Mouse (Mus musculus) ES-E14 (cell line): Measurements from ENCODE around the gene Fam83e. TPM values are rescaled to one million over a fixed set of nuclear protein-coding genes. Genes with fewer than 3 reads are reported as not detected.
A peak's percentile ranks its signal among the peaks of the same experiment; 100 is the strongest.

Source experiments
- DNase-seq: peaks from one replicate; pipeline ENCODE4 v3.0.0-alpha.2; 2013; ENCODE audit warnings: low read depth, low spot score
- H3K27ac ChIP-seq: 2 replicates; pipeline ENCODE4 v1.5.1; 2012; ENCODE audit warnings: low read depth, mild to moderate bottlenecking, low read length, moderate library complexity, mixed read lengths; ENCODE audit not compliant: poor library complexity, insufficient read depth, severe bottlenecking
- H3K36me3 ChIP-seq: 2 replicates; pipeline ENCODE4 v1.6.1; 2012; ENCODE audit warnings: mild to moderate bottlenecking, low read length, moderate library complexity, mixed read lengths; ENCODE audit not compliant: control insufficient read depth, poor library complexity, insufficient read depth, severe bottlenecking
- H3K4me1 ChIP-seq, 2 experiments: fragments of 150-350 bp in 1 of 2; sonication (generic) in 1 of 2; 2 replicates each; pipeline ENCODE4 v1.6.1; 2012; ENCODE audit warnings: low read length in 2 of 2, mild to moderate bottlenecking in 1 of 2, mixed read lengths in 1 of 2; ENCODE audit not compliant: control insufficient read depth in 2 of 2, insufficient read depth in 2 of 2, poor library complexity in 1 of 2
- H3K4me3 ChIP-seq, 2 experiments: fragments of 150-350 bp in 1 of 2; sonication (generic) in 1 of 2; 2 replicates each; pipeline ENCODE4 v1.5.1; 2012; ENCODE audit warnings: low read length in 2 of 2, low read depth in 1 of 2, mild to moderate bottlenecking in 1 of 2, mixed read lengths in 1 of 2; ENCODE audit not compliant: insufficient read depth in 1 of 2, poor library complexity in 1 of 2, severe bottlenecking in 1 of 2
- H3K9ac ChIP-seq: 2 replicates; pipeline ENCODE4 v1.6.1; 2012; ENCODE audit warnings: low read depth, mild to moderate bottlenecking, low read length, mixed read lengths; ENCODE audit not compliant: poor library complexity, insufficient read depth, severe bottlenecking
- H3K9me3 ChIP-seq: fragments of 150-350 bp; sonication (generic); 2 replicates; pipeline ENCODE4 v1.6.1; 2012; ENCODE audit warnings: low read depth, mild to moderate bottlenecking, low read length; ENCODE audit not compliant: control insufficient read depth, insufficient read depth
- CHD2 ChIP-seq: IDR thresholded peaks from 2 replicates; pipeline ENCODE4 v1.6.1; 2014; ENCODE audit warnings: mild to moderate bottlenecking, low read depth, low read length, inconsistent platforms
- HCFC1 ChIP-seq: IDR thresholded peaks from 2 replicates; pipeline ENCODE4 v1.6.1; 2012; ENCODE audit warnings: low read length, inconsistent platforms, borderline replicate concordance; ENCODE audit not compliant: insufficient read depth
- MAFK ChIP-seq: IDR thresholded peaks from 2 replicates; pipeline ENCODE4 v1.6.1; 2014; ENCODE audit warnings: mild to moderate bottlenecking, low read depth, low read length, inconsistent platforms; ENCODE audit not compliant: insufficient read depth
- ZC3H11A ChIP-seq: IDR thresholded peaks from 2 replicates; pipeline ENCODE4 v1.6.1; 2012; ENCODE audit warnings: low read depth, mild to moderate bottlenecking, inconsistent platforms, low read length, borderline replicate concordance
- ZNF384 ChIP-seq: IDR thresholded peaks from 2 replicates; pipeline ENCODE4 v1.6.1; 2012; ENCODE audit warnings: low read depth, low read length, inconsistent platforms
- in situ Hi-C, 2 experiments: fragments of 600-800 bp; cut with MboI; formaldehyde crosslinking; loops; one replicate each; pipeline ENCODE4 v1.15.1; 2025; ENCODE audit warnings: low sequenced_read_pairs in 2 of 2, inconsistent platforms in 1 of 2; ENCODE audit not compliant: unreplicated experiment in 2 of 2
- total RNA-seq: library from RNA; depleted of rRNA; stranded (reverse); fragments of 300-350 nt; gene quantifications from 2 replicates; pipeline ENCODE4 v1.2.3, GENCODE M21; 2012

The Fam83e gene
- total RNA-seq, 1 experiment, result 6.1 TPM

GRCm38 (mm10) chr7:45727625-45728024 is 6.6 kb downstream of the Fam83e start:
- Histone ChIP-seq H3K27ac (no peak overlapping the region), H3K9ac (no peak overlapping the region), H3K4me1 (peaks cover 2 to 19% of the 10 kb centered on the region in 2 experiments; a peak in 1 of 4 replicates), H3K4me3 (no peak overlapping the region), H3K9me3 (no peaks in the 10 kb centered on the region), H3K36me3 (peaks cover 26% of the 10 kb centered on the region)
- no peak for DNase-seq
- in situ Hi-C loops, result loop anchor here in 1 of 2 experiments (25.0 kb wide), 1 partner anchor 210 kb away; no protein-coding TSS in a partner anchor
- no peak for TF ChIP-seq CHD2
- no peak for TF ChIP-seq ZC3H11A
- TF ChIP-seq MAFK, result no peak
- no peak for TF ChIP-seq HCFC1
- no peak for TF ChIP-seq ZNF384

- Histone ChIP-seq H3K9me3 (no peaks in the 10 kb centered on the region), H3K9ac (no peak overlapping the region), H3K4me3 (no peak overlapping the region), H3K27ac (no peak overlapping the region), H3K36me3 (peaks cover 3% of the 10 kb centered on the region; the same call in 1 of the 2 replicates), H3K4me1 (peaks cover 2 to 18% of the 10 kb centered on the region in 2 experiments; a peak in 1 of 4 replicates)
- peak; percentile 75 for DNase-seq
- in situ Hi-C loops, result loop anchor here (10.0 to 25.0 kb wide), 2 partner anchors 74 to 206 kb away; no protein-coding TSS in a partner anchor
- TF ChIP-seq HCFC1 (no peak), ZC3H11A (no peak), MAFK (no peak), CHD2 (no peak), ZNF384 (no peak)
Measured at GRCm38 (mm10) chr7:45730727-45731431, 9.9 kb downstream of the Fam83e start.

- in situ Hi-C loops, result loop anchor here (10.0 to 25.0 kb wide), 2 partner anchors 71 to 204 kb away; no protein-coding TSS in a partner anchor
- TF ChIP-seq CHD2 (no peak), ZC3H11A (no peak), MAFK (no peak), HCFC1 (no peak), ZNF384 (no peak)
- DNase-seq, result no peak
- Histone ChIP-seq H3K36me3 (0 out of 2 replicates have a peak, but pooled peaks cover 3% of the 10 kb centered on the region), H3K27ac (no peak overlapping the region), H3K9me3 (no peaks in the 10 kb centered on the region), H3K4me3 (no peak overlapping the region), H3K9ac (no peak overlapping the region), H3K4me1 (peaks cover 2 to 18% of the 10 kb centered on the region in 2 experiments; a peak in 1 of 4 replicates)
Measured at GRCm38 (mm10) chr7:45733477-45733876, 12.5 kb downstream of the Fam83e start.

GRCm38 (mm10) chr7:45739162-45739763 is 18.3 kb downstream of the Fam83e start:
- Histone ChIP-seq H3K4me3 (no peak overlapping the region), H3K4me1 (peaks cover 0 to 3% of the 10 kb centered on the region in 2 experiments; a peak in 1 of 4 replicates), H3K9ac (no peak overlapping the region), H3K36me3 (no peaks in the 10 kb centered on the region), H3K27ac (no peak overlapping the region), H3K9me3 (no peaks in the 10 kb centered on the region)
- no peak for DNase-seq
- TF ChIP-seq CHD2 (no peak), ZC3H11A (peak; percentile 13; the same call in 1 of the 2 replicates)
- in situ Hi-C loops, result loop anchor here (10.0 to 25.0 kb wide), 2 partner anchors 66 to 198 kb away; no protein-coding TSS in a partner anchor
